Comparison of ENCODE assay signal across 18 mouse cellular contexts in genomic region chr2:32375317-32375940, GRCm38 (mm10). TPM values are rescaled to one million over a fixed set of nuclear protein-coding genes. Genes with fewer than 3 reads are reported as not detected.
"Had no signal": no experiment of that assay in that cellular context is flagged by ENCODE, and none has a peak within 500 bp of the region (broad histone marks: within the 10 kb centered on the region; RNA-seq: fewer than 3 reads in every experiment).

No protein-coding gene starts in this region.

- H3K27ac ChIP-seq: kidney, embryonic 15.5 days; limb, embryonic 15.5 days; liver, embryonic 12.5 days; midbrain, embryonic 10.5 days; neural tube, embryonic 15.5 days had no signal

- H3K27me3 ChIP-seq: kidney, embryonic 15.5 days; limb, embryonic 15.5 days; neural tube, embryonic 15.5 days had no signal

- H3K4me3 ChIP-seq: kidney, embryonic 15.5 days; limb, embryonic 15.5 days; liver, embryonic 12.5 days; midbrain, embryonic 10.5 days; myocyte; neural tube, embryonic 15.5 days had no signal

- DNase-seq: kidney, adult 2 months; kidney, postnatal 14 days; lung, embryonic 14.5 days; lung, postnatal 10 days; lung, postnatal 4 days; midbrain, embryonic 14.5 days; right cerebral cortex, postnatal 14 days; spleen, adult 18-20 months; thymus, adult 2 months; thymus, postnatal 25 days had no signal

- H3K9ac ChIP-seq: kidney, embryonic 15.5 days; limb, embryonic 15.5 days; liver, embryonic 12.5 days; lung, embryonic 14.5 days; neural tube, embryonic 15.5 days had no signal

- H3K4me1 ChIP-seq: kidney, embryonic 15.5 days; limb, embryonic 15.5 days; midbrain, embryonic 10.5 days had no signal

- ATAC-seq: intestine, embryonic 16.5 days; liver, embryonic 12.5 days had no signal

- H3K4me2 ChIP-seq: kidney, embryonic 15.5 days; limb, embryonic 15.5 days; liver, embryonic 12.5 days; lung, embryonic 14.5 days; neural tube, embryonic 15.5 days had no signal

- H3K9me3 ChIP-seq: kidney, embryonic 15.5 days; limb, embryonic 15.5 days; liver, embryonic 12.5 days; midbrain, embryonic 10.5 days; neural tube, embryonic 15.5 days had no signal

RNA-seq across cellular contexts. Expression of gene Lcn2, which starts 12.6 kb away (rescaled TPM):
- polyA plus RNA-seq: limb, embryonic 11.5 days; lung, embryonic 14.5 days; midbrain, embryonic 10.5 days; midbrain, embryonic 14.5 days had no signal
